Mouse (Mus musculus): ENCODE measurements around the gene Ly86.

Gene Ly86

GRCm38 (mm10) chr13:37431707-37432106 is 86.7 kb downstream of the Ly86 start:
- DNase-seq (ENCODE audit: low spot score in 2 of 2) = no peak

GRCm38 (mm10) chr13:37432653-37433052 is 87.6 kb downstream of the Ly86 start:
- DNase-seq (ENCODE audit: low spot score in 2 of 2) = no peak

DNA sequence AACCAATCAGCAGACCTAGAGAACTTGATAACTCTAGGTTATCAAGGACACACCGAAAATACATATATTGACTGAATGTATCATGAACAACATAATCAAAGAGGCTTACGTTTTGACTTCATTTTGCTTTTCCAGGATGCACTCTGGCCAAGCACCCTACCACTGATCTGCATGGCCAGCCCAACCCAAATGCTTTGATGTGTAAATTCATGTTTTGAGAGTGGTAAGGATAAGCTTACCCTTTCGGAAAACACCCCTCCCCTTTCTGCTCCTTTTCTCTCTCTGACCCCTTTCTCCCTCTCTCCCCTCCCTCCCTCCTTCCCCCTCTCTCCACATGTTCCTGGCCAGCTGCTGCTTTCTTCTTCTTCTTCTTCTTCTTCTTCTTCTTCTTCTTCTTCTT is 88.1 kb downstream of the Ly86 start:
- DNase-seq (ENCODE audit: low spot score in 2 of 2) = no peak

- no peak for DNase-seq (ENCODE audit: low spot score in 2 of 2)
Measured at GRCm38 (mm10) chr13:37433730-37434129, 88.7 kb downstream of the Ly86 start.

DNA sequence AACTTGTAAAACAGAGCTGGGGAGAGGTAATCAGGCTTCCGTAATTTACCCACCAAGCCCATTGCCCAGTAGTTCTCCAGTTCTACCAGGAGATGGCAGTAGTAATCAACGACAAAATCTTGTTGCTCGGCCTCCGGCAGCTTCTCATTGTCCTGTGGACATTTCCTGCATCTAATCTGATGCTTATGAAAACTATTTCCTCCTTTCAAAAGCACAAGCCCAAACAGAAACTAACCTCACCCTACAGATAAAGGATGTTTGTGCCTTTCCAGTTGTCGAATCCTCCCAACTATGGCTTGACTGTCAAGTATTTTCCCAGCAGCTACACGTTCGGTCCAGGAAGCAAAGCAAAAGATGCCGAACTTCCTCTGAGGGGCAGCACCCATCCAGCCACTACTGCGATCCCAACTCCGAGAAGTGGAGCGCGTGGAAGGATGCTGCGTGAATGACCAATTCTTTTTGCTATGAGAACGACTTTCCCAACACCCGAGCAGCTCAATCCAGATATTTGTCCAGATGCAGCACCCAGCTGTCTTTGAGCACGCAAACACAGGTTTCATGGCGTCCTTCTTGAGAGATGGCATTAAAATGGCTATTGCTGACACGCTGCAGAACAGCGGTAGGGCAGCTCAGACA is 89.2 kb downstream of the Ly86 start:
- DNase-seq (ENCODE audit: low spot score in 2 of 2) = peak; percentile 62 to 72

DNA sequence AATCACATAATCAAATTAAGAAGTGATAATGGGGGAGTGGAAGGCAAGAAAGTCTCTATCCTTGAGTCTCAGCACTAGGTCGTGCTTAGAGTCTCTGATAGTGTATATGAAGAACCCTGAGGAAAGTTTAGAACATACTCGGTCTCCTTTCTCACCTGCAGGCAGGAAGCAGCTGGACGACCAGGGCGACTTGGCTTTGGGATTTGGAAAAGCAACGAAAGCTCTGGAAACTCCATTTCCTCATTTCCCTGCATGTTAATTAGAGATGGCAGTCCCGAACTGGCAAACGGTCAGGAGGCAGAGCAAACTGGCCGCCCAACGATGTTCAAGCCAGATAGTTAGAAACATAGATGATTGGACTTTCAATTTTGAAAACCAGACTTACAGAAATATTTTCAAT is 89.8 kb downstream of the Ly86 start:
- DNase-seq (ENCODE audit: low spot score in 2 of 2) = no peak

- no peak for DNase-seq (ENCODE audit: low spot score in 2 of 2)
Measured at GRCm38 (mm10) chr13:37436267-37437013, 91.4 kb downstream of the Ly86 start.

DNA sequence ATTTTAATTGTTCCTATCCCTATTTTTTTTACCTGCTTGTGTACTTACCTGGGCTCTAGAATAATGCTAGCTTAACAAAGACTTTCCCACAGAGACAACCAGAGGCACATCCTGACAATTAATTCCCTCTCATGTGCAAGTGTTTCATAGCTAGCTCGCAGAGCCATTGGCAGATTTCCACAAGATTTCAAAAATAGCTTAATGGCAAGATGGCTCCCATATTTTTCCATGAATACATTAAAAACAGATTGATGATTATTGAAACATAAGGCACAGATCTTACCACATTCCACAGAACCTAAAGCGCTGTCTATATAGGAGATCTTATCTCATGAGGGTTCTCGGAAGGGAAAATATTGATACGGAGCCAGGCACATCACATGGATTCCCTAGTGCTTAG is 93.8 kb downstream of the Ly86 start:
- DNase-seq (ENCODE audit: low spot score in 2 of 2) = no peak

- DNase-seq (ENCODE audit: low spot score in 2 of 2) = no peak
Measured at GRCm38 (mm10) chr13:37439477-37439876, 94.5 kb downstream of the Ly86 start.

GRCm38 (mm10) chr13:37439941-37440340 is 94.9 kb downstream of the Ly86 start:
- peak; percentile 22 to 67 for DNase-seq (ENCODE audit: low spot score in 2 of 2)

- peak in 1 of 2 experiments; percentile 21 for DNase-seq (ENCODE audit: low spot score in 2 of 2)
Measured at GRCm38 (mm10) chr13:37440593-37441307, 95.7 kb downstream of the Ly86 start.

DNA sequence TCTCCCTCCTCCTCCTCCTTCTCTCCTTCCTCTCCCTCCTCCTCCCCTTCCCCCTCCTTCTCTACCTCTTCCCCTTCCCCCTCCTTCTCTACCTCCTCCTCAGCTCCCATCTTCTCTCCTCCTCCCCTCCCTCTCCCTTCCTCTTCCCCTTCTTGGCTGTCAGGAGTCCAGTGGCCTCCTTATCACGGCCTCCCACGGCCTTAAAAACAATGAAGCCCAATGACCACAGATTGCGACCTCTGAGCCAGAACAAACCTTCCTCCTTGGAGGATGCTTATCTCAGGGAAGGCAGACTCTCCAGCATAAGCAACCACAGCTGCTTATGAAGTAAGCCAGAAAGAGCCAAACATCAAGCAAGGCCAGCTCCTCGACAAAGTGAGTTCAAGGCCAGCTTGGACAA is 97.0 kb downstream of the Ly86 start:
- no peak for DNase-seq (ENCODE audit: low spot score in 2 of 2)

GRCm38 (mm10) chr13:37442531-37442930 is 97.5 kb downstream of the Ly86 start:
- DNase-seq (ENCODE audit: low spot score in 2 of 2) = no peak

DNA sequence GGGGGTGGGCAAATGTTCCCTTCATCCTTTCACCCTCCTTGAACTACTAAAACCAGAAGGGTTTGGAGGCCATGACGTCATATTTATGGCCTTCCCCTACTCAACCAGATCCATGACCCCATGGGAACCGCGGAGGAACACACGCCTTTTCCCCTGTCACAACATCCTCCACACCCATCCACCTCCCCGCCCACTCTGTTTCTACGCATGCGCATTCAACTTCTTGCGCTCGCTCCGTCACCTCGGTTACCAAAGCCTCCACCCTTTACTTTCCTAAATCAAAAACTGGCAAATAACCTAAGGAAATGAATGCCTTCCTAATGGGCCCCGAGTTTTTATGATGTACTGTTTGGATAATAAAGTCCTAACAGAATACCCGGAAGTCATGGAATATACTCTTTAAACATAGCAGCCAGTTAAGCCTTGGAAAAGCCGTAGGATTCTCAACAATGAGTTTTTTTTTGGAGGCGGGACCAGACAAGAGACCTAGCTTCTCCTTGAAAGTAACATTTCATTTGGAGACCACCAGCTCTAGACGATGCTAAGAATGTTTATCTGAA is 101.8 kb downstream of the Ly86 start:
- DNase-seq (ENCODE audit: low spot score in 2 of 2) = no peak

GRCm38 (mm10) chr13:37451021-37451420 is 106.0 kb downstream of the Ly86 start:
- DNase-seq (ENCODE audit: low spot score in 2 of 2) = no peak

DNA sequence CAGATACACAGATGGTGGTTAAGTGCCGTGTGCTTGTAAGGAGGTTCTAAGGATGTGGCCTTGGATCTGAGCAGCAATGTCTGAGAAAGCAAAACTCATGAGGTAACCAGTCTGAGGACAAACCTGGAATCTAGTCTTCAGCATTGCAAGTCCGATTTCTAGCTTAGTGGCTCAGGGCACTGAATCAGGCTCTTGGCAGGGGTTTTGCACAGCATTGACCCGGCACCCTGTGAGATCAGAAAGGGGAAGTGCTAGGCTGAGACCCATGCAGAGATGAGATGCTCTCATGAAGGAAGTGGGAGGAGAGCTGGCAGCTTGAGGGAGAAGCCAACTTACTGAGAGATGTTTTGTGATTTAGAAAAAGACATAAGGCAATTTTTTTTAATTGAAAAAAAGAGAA is 106.5 kb downstream of the Ly86 start:
- DNase-seq (ENCODE audit: low spot score in 2 of 2) = peak; percentile 45 to 69

- DNase-seq (ENCODE audit: low spot score in 2 of 2) = peak; percentile 60 to 77
Measured at GRCm38 (mm10) chr13:37452022-37452941, 107.3 kb downstream of the Ly86 start.

- DNase-seq (ENCODE audit: low spot score in 2 of 2) = peak; percentile 76 to 86
Measured at GRCm38 (mm10) chr13:37453203-37453602, 108.2 kb downstream of the Ly86 start.

- no peak for DNase-seq (ENCODE audit: low spot score in 2 of 2)
Measured at GRCm38 (mm10) chr13:37454356-37454755, 109.3 kb downstream of the Ly86 start.

DNA sequence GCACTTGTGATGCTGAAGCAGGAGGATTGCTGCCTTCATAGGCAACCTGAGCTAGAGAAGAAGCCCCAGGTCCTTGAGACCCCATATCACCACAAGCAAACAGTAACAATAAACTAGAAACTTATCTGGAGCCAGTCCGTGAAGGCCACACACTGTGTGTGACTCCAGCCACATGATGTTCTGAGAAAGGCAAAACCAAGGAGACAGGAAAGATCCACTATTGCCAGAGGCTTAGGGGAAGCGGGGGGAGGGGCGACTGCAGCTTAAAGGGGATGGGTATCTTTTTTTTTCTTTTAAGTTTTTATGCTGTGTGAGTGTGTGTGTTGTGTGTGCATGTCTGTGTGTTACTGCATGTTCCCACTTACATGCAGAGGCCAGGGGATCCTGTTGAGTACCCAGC is 110.6 kb downstream of the Ly86 start:
- no peak for DNase-seq (ENCODE audit: low spot score in 2 of 2)

All from spleen, postnatal 4 days (tissue).